Mouse (Mus musculus): ENCODE measurements at regions not wholly inside any gene's neighbourhood (a gene's known extent, or its start where the extent isn't known, plus 50 kb on each side); places are given as distances from the start of the nearest gene placed in this dataset.
A peak's percentile ranks its signal among the peaks of the same experiment; 100 is the strongest.

- Histone ChIP-seq H3K9ac (no peak overlapping the region), H3K4me3 (no peak overlapping the region), H3K4me2 (replicated peaks) (no peak overlapping the region), H3K27me3 (no peaks in the 10 kb centered on the region), H3K9me3 (no peaks in the 10 kb centered on the region), H3K4me1 (peaks cover 6% of the 10 kb centered on the region; the same call in 1 of the 2 replicates), H3K36me3 (no peaks in the 10 kb centered on the region), H3K27ac (no peak overlapping the region)
- ATAC-seq (ENCODE audit: low FRiP score, low read depth), result peak; percentile 75; the same call in 1 of the 2 replicates
- WGBS, result 23% methylated on average over 2 of the region's 2 CpGs
Measured at GRCm38 (mm10) chr12:59970775-59971174, 751.2 kb upstream of the Fbxo33 start.

DNA sequence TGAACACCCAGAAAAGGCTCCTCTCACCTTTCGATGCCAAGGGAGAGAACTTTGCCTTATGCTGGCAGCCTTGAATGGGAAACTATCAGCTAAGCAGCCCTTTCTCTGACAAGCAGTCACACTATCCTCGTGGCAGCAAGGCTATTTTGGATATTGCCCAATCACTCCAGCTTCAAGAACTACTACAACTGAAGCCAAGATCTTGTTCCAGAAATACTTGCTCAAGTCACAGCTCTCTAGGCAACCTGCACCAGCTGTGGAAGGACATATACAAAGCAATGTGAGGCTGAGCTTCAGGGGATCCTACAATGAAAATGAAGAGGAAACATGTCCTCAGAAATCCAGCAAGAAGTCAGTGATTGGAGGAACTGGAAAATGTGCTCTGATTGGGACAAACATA, 750.4 kb upstream of the Fbxo33 start:
- Histone ChIP-seq H3K27ac (peak overlapping the region; percentile 6; the same call in 1 of the 2 replicates), H3K9ac (no peak overlapping the region), H3K4me3 (no peak overlapping the region), H3K36me3 (no peaks in the 10 kb centered on the region), H3K9me3 (no peaks in the 10 kb centered on the region), H3K4me2 (replicated peaks) (no peak overlapping the region), H3K4me1 (peaks cover 6% of the 10 kb centered on the region; the same call in 1 of the 2 replicates), H3K27me3 (no peaks in the 10 kb centered on the region)
- ATAC-seq (ENCODE audit: low FRiP score, low read depth), result no peak
- 71% methylated on average over 2 of the region's 2 CpGs for WGBS

GRCm38 (mm10) chr12:59967241-59967640, 747.7 kb upstream of the Fbxo33 start:
- no peak for ATAC-seq (ENCODE audit: low FRiP score, low read depth)
- H3K9me3 ChIP-seq, result no peaks in the 10 kb centered on the region

GRCm38 (mm10) chr12:59961139-59961538, 741.6 kb upstream of the Fbxo33 start:
- Histone ChIP-seq H3K36me3 (no peaks in the 10 kb centered on the region), H3K27ac (no peak overlapping the region), H3K9ac (no peak overlapping the region), H3K4me1 (no peaks in the 10 kb centered on the region), H3K9me3 (no peaks in the 10 kb centered on the region), H3K4me2 (replicated peaks) (no peak overlapping the region), H3K4me3 (no peak overlapping the region), H3K27me3 (no peaks in the 10 kb centered on the region)
- 36% methylated on average over 6 of the region's 6 CpGs for WGBS
- ATAC-seq (ENCODE audit: low FRiP score, low read depth), result no peak

More at GRCm38 (mm10) chr12:59967241-59967640, 747.7 kb upstream of the Fbxo33 start:
- H3K36me3 ChIP-seq, result no peaks in the 10 kb centered on the region
- 79% methylated on average over 5 of the region's 5 CpGs for WGBS
- no peak overlapping the region for H3K4me2 ChIP-seq (replicated peaks)
- no peak overlapping the region for H3K9ac ChIP-seq
- peaks cover 6% of the 10 kb centered on the region; the same call in 1 of the 2 replicates for H3K4me1 ChIP-seq
- no peak overlapping the region for H3K27ac ChIP-seq
- no peak overlapping the region for H3K4me3 ChIP-seq
- H3K27me3 ChIP-seq, result no peaks in the 10 kb centered on the region

GRCm38 (mm10) chr12:59932471-59932870, 712.9 kb upstream of the Fbxo33 start:
- 78% methylated on average over 2 of the region's 2 CpGs for WGBS
- Histone ChIP-seq H3K27ac (no peak overlapping the region), H3K27me3 (no peaks in the 10 kb centered on the region), H3K36me3 (no peaks in the 10 kb centered on the region), H3K4me2 (replicated peaks) (no peak overlapping the region), H3K9me3 (no peaks in the 10 kb centered on the region), H3K9ac (no peak overlapping the region), H3K4me1 (no peaks in the 10 kb centered on the region), H3K4me3 (no peak overlapping the region)
- ATAC-seq (ENCODE audit: low FRiP score, low read depth), result no peak

GRCm38 (mm10) chr12:59925071-59925470, 705.5 kb upstream of the Fbxo33 start:
- ATAC-seq (ENCODE audit: low FRiP score, low read depth), result no peak
- Histone ChIP-seq H3K36me3 (no peaks in the 10 kb centered on the region), H3K4me2 (replicated peaks) (no peak overlapping the region), H3K9ac (no peak overlapping the region), H3K4me3 (no peak overlapping the region), H3K9me3 (no peaks in the 10 kb centered on the region), H3K27me3 (no peaks in the 10 kb centered on the region), H3K4me1 (no peaks in the 10 kb centered on the region), H3K27ac (no peak overlapping the region)
- 80% methylated on average over 3 of the region's 3 CpGs for WGBS

DNA sequence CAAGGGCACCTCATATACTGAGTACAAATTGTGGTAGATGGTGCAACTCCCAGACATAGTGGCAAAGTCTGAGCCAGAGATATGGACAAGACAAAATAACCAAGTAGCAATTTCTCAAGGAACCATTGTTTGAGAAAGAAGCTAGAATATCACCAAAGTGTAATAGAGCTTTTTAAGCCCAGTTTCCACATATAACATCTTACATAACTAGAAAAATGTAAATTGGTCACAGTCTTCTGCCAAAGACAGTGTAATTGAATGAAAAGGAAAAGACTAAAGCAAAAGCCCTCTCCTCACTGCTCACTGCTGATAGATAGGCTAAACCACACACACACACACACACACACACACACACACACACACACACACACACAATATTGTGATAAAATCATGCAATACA, 679.4 kb upstream of the Fbxo33 start:
- H3K27ac ChIP-seq, result no peak overlapping the region
- H3K4me1 ChIP-seq, result no peaks in the 10 kb centered on the region
- H3K4me2 ChIP-seq (replicated peaks), result no peak overlapping the region
- no peak for ATAC-seq (ENCODE audit: low FRiP score, low read depth)
- no peak overlapping the region for H3K4me3 ChIP-seq
- H3K9me3 ChIP-seq, result no peaks in the 10 kb centered on the region
- H3K9ac ChIP-seq, result no peak overlapping the region
- no peaks in the 10 kb centered on the region for H3K36me3 ChIP-seq
- H3K27me3 ChIP-seq, result no peaks in the 10 kb centered on the region

DNA sequence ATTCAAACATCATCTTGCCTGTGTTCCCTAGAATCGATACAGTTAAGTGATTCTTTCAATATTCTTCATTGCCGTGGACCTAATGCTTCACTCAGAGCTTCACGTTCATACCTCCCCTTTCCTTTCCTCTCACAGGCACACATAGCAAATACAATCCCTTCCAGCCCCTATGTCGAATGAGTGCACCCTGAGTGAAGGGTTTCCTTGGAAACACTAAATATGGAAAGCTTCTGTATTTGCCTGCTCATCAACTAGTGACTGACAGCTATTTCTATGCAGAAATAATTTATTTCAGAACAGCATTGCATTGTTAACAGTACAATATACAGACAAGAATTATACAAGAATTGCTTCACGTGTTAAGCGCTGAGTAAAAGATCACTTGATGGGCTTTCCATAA, 671.4 kb upstream of the Fbxo33 start:
- 86% methylated on average over 6 of the region's 6 CpGs for WGBS
- no peaks in the 10 kb centered on the region for H3K36me3 ChIP-seq
- no peak overlapping the region for H3K9ac ChIP-seq
- no peaks in the 10 kb centered on the region for H3K27me3 ChIP-seq
- ATAC-seq (ENCODE audit: low FRiP score, low read depth), result no peak
- no peak overlapping the region for H3K4me2 ChIP-seq (replicated peaks)
- H3K4me1 ChIP-seq, result no peaks in the 10 kb centered on the region
- H3K9me3 ChIP-seq, result no peaks in the 10 kb centered on the region
- no peak overlapping the region for H3K27ac ChIP-seq
- no peak overlapping the region for H3K4me3 ChIP-seq
